Mouse (Mus musculus) olfactory bulb, adult 2 months (tissue): ENCODE measurements around the gene Armc3.

ENCODE experiments used
- CTCF ChIP-seq: fragments of 200-500 bp; IDR thresholded peaks from 2 replicates; pipeline ENCODE4 v1.5.1; 2012; ENCODE audit warnings: low read depth, mild to moderate bottlenecking, low read length, moderate library complexity; ENCODE audit not compliant: insufficient read depth
- POLR2A ChIP-seq: fragments of 200-500 bp; IDR thresholded peaks from 2 replicates; pipeline ENCODE4 v1.6.1; 2012; ENCODE audit warnings: mild to moderate bottlenecking, low read depth, low read length, moderate library complexity; ENCODE audit not compliant: insufficient read depth

DNA sequence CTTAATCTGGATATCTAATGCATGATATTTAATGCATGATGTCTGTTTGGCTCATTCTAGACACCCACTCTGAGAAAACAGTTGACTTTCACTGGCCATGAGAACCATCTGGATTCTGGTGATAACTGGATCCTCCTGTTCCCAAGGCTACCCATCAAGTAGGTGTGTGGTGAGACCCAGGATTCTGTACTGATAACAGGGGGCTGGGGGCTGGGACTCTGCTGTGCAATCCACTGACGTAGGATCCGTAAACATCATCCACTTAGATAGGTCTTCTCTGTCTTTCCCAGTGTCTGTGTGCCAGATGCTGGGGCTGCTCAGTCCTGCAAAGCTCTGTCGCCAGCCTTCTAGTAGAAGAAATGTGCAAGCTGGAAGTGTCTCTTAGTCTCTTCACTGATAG lies 149.4 kb downstream of the Armc3 start:
- TF ChIP-seq POLR2A (no peak), CTCF (no peak)
